Mouse (Mus musculus): ENCODE measurements around the gene Ctnna2.
A peak's percentile ranks its signal among the peaks of the same experiment; 100 is the strongest.

Gene Ctnna2

DNA sequence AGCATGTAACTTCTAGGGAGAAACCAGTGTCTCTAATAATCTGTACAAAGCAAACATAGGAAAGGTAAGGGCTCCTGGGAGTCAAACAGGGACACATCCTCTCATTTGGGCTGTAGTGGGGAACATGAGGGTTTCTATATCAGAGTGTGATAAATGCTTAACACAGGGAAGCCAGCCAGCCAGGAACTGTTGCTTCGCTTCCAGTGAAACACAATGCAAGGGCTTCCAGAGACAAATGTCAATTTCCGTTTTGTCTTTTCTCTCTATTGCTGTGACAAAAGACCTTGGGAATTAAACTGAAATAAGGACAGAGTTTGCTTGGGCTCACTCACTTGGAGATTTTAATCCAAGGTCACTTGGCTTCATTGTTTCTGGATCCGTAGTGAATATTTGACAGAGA is 162.4 kb downstream of the Ctnna2 start:
- DNase-seq: no peak

DNA sequence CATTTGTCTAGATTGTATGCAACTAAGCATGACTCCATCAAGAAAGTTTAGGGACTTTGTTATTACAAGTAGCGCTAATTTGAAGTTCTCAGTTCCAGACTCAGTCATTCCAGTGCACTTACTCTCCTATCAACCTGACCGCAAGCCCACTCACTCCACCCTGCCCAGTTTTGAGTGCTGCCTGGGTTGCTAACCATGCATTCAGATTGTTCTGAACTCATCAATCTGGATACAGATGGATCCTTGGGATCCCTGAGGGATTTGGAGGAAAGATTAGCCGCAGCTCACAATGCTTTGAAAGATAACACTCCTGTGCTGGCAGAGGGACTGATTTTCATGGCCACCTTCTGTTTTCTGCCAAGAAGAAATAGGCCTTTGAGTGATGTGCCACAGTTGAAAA is 168.5 kb downstream of the Ctnna2 start:
- no peak for DNase-seq

DNA sequence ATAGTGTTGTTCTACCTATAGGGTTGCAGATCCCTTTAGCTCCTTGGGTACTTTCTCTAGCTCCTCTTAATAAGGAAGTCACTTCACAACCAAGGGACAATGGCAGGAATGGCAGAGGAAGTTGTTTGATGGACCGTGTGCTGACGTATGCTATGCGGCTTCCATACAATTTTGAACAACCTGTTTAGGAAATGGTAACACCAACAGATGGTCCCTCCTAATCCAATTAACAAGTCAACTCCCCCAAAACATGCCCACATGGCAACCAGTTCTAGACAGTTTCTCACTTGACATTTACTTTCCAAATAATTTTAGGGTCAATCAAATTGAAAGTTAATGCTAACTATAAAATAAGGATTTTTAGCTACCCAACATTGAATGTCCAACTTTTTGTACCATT is 176.9 kb downstream of the Ctnna2 start:
- DNase-seq: peak in 1 of 2 experiments; percentile 11

DNA sequence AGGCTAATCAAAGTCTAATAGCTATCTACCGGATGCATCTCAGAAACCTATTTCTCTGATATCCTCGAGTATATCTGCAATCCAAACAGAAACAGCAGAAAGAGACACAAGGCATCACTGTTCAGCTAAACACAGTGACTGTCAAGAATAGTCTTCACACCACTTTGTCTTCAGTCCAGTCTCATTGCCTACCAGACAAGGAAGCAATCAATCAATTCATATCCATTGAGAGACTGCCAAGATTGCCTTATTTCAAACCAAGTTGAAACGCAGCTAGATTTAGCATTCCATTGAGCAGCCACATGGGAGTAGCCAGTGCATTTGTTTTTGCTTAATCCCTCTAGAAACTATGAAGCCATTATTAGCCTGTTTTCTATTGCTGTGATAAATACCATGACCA is 196.2 kb downstream of the Ctnna2 start:
- DNase-seq: no peak

DNA sequence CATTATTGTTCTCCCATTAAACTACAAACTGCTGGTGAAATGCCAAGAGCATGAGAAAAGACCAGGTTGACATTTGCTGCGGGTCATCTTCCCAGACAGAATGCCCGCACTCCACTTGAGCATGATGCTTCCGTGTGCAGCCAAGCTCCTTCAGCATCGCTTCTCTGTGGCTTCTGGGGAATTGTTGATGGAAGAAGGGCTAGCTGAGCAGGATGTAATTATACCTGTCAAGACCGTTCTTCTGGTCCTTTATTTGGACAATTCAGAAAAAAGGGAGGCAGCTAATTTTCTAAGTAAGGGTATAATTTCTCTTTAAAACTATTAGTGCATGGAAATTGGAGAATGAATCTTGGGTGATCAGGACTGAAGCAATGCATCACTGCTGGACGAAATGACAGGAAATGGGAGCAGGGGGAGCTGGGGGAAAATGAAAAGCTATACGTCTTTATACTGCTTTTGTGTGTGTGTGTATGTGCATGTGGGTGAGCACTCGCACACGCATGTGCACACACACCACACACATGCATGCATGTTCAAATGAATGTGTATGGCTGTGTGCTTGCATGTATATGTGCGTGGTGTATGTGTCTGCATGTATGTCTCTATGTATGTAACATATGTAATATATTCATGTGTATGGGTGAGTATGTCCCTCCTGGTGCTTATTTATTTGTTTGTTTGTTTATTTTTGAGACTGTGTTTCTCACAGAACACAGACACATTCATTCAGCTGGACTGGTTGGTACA is 211.0 kb downstream of the Ctnna2 start:
- DNase-seq: no peak

DNA sequence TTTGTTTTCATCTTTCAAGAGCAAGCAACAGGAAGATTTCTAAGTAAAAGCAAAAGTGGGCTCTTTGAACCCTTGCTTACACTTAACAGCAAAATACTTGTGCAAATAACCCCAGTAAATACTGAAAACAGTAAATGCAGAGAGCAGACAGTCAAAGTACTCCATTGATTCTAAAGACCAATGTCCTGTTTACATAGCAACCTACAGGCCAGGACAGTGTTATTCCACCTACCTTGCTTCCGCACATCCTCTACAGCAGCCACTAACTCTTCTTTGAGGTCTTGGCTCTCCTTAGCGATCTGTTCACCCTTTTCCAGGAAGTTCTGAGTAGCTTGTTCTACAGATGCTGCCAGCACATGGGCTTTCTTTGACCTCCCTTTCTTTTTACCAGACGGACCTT is 221.3 kb downstream of the Ctnna2 start:
- no peak for DNase-seq

DNA sequence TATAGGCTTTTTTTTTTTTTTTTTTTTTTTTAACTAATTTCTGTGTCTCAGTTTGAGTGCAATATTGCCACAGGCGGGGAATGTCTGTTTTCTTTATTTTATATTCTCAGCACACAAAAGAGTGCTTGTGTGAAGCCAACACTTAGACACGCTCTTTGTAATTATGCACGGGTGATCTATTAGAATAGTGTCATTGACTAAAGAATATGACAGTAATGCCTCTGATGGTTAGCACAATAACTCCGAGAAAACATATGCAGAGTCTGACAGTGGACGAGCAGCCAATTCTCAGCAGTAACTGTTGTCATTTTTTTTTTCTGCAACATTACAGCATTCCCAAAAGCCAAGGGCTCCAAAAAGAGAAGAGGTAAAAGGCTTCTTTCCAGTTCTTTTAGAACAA is 234.1 kb downstream of the Ctnna2 start:
- no peak for DNase-seq

DNA sequence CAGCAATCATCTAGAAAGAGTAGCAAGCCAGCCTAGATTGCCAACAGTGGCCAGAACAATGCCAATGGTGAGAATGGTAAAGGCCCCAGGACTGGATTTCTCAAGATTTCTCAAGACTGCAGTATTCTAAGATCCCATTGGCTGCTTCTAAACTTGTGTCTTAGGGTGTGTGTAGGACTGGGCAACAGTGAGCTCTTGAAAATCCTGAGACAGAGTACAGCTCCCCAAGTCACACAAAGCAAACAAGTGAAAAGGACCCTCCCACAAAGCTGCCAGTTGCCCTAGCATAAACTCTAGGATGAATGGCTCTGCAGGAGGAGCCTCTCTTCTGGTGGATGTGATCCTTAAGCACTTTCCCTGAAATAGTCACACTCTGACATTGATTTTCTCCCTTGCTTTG is 235.8 kb downstream of the Ctnna2 start:
- DNase-seq: no peak

DNA sequence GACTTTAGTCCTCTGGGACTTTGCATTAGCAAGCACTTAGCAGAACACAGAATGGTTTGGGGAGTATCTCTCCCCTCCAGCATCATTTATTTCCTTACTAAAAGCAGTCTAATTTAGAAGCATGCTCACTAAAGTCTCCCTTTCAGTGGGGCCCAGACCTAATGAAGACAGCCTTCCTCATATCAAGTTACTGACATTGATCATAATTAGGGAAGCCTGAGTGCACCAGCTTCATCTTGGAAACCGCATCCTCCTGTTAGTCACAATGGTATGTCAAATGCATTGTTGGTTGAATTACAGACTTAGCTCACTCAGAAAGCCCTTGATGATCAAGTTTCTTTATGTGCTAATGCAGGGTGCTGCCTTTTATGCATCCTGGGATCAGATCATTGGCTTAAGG is 236.5 kb downstream of the Ctnna2 start:
- DNase-seq: no peak

DNA sequence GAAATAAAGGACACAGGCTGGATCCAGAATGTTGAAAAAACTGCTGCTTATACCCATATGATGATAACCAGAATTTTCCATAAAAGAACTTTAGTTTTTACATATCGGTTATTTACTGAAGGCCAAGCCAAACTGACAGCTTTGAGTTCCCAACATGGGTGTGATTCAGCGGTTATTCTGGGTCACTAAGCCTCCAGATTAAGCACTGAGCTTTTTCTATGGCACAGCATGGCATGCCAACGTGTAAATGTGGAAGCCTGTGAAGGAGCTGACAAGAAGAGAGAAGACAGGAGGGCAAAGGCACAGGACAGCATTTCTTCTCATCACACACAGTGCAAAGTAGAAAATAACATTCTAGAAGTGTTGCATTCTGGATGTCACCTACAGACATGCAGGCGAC is 240.9 kb downstream of the Ctnna2 start:
- peak; percentile 9 to 12 for DNase-seq

DNA sequence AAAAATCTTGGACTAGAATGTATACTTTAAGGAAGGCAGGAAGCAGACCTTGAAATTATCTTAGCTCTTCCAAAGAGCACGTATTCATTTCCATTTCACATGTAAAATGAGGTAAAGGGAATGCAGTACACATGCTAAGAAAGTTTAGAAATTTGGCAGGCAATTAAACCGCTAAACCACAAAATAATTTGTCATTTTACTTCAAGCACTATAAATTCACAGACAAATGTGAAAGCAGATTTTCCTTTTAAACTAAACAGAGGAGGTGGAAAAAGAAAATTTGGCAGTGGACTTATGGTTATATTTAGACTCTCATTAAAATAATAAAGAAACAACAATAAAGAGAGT is 254.6 kb downstream of the Ctnna2 start:
- no peak for DNase-seq

DNA sequence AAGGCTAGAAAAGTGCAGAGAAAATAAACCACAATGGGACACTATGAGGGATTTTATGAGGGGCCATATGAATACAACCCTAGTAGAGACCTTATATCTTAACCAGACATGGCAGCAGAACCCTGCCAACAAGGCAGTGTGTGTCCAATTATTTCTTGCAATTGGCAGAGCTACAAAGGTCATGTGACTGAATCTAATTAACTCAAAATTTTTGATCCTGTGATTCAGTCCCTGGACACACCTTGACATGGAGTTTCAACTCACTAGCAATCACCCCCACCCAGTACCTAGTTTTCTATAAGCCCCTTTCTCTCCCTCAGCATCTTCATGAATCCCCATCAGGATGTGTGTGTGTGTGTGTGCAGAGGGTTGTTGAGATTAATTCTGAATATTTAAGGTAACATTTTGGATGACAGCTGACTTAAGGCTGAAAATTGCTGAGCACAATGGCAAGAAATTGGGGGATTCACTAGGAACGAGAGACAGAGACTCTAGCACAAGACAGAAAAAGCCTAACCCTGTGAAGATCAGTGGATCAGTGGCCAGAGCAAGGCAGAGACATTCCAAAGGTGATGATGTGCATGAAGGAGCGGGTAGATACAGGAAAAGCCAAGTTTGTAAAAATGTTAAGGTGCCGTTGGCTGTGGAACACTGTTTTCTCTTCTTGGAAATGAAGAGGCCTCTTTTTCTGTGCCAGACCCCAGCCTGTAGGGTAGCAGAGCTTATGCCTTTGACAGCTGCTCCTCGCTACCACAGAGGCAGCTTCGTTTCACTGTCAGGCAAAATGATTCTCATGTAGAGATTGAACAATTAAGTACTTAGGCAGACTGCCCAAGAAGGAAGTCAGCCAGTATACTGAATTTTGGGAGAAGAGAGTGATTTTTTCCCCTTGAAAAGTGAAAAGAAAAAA is 255.2 kb downstream of the Ctnna2 start:
- peak; percentile 75 to 81 for DNase-seq

DNA sequence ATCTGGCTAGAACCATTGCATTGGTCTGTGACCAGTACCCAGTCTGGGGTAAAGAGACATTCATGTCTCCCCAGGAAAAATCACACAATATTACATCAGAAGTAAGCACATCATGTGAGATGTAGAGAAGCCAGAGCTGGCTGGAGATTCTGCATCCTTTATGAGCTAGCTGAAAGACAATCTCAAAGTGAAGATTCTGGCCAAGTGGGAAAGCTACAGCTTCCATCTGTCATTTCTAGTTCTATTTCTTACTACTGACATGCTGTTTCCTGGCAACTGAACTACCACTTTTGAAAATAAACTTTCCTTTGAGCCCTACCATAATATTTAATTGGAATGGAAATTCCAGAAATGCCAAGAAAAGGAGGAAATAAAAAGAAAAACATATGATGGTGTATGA is 285.4 kb downstream of the Ctnna2 start:
- peak; percentile 9 to 12 for DNase-seq

DNA sequence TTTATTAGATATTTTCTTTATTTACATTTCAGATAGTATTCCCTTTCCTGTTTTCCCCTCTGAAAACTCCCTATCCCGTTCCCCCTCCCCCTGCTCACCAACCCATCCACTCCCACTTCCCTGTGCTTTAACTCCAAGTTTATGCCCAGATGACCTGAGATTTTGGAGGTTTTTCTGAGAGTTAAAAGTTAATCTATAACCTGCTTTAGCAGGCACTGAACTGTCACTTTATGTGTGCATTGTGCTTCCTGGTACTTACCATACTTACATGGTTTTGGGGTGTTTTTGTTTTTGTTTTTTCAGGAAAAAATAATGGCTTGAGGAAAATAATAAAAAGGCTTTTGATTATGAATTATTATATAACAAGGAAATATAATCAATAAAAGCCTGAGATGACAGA is 292.3 kb downstream of the Ctnna2 start:
- DNase-seq: no peak

DNA sequence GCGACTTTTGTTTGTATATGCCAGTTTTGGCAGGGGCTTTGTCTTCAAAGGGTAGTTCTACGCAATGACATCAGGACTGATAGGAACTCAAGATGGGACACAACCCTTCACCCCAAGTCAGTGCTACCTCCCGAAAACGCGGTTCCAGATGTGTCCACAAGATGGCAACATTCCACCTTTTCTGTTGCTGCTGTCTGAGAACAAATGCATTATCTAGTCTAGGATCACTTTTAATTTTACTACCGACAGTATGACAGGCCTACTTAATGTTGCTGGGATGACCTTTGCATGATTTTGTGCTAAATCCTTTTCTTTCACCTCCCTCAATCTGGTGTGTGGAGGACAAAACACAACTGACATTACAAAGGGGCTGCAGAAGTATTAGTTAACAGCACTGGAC is 329.4 kb downstream of the Ctnna2 start:
- peak; percentile 75 to 79 for DNase-seq

DNA sequence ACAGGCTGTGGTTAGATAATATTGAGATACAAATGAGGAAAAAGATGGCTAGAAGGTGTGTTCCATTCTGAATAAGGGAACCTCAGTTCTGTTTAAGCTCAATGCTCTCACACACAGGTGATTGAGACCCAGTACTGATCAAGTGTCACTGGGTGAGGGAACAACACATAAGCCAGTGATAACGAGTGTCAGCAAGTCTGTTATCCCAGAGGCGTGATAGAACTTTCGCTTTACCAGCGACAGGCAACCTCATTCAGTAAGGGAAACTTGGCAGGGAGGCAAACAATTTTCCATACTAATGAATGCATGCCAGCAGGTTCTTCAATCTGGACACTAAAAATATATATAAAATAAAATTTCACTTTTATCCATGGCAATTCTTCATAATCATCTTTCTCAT is 334.9 kb downstream of the Ctnna2 start:
- no peak for DNase-seq

DNA sequence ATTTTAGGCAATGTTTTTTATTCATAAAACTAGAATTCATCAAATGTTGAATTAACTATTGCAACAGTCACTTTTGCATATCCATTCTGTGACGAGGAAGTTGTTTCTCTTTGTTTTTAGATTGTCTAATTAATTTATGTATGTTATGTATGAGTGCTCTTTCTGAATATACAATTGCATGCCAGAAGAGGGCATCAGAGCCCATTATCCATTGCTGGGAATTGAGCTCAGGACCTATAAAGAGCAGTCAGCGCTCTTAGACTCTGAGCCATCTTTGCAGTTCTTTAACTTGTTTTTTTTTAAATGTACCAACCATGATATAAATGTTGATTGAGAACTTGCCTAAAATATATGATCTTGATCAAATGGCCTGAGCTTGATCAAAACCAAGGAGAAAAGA is 340.7 kb downstream of the Ctnna2 start:
- DNase-seq: peak; percentile 33

DNA sequence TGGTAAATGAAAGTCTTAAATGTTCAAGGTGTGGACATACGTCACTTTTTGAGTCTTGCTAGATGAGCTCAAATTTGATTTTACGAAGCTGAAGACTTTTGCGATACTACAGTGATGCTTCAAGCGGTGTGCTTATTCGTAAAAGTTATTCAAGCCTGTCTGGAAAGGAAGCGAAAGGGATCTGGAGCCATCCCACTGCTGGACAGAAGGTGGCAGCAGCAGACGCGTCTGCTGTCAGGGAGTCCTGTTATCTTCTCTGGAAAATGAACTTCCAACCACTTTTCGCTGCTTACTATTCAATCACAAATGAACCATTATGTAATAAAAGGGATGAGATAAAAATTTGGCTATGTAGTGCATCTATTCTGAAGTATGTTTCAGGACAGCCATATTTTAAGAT is 345.5 kb downstream of the Ctnna2 start:
- peak; percentile 82 to 83 for DNase-seq

DNA sequence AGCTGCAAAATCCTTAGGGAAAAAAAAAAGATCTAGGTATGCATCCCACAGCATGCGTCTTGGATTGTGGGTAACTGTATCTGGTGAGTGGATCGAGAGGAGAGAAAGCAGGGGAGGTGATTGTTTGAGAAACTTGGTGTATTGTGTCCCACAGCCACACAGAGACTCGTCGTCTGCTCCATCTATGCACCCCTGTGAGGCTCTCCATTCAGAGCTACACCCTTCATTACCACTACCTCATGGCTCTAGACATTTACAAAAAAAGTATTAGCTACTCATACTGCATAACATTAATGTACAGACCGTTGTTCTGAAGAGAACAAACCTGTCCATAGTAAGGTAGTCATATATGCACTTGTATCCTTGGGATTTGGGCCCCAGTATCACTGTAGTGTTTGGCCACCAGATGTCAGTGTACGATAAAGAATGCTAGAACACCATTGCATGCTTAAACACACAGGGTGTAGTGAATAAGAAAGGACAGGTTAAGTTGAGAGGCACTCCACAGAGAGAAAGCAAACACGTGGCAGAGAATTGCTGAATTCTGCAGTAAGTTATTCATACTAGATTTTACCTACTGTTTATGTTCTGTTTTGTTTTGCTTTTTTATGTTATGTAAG is 350.8 kb downstream of the Ctnna2 start:
- peak; percentile 59 to 71 for DNase-seq

DNA sequence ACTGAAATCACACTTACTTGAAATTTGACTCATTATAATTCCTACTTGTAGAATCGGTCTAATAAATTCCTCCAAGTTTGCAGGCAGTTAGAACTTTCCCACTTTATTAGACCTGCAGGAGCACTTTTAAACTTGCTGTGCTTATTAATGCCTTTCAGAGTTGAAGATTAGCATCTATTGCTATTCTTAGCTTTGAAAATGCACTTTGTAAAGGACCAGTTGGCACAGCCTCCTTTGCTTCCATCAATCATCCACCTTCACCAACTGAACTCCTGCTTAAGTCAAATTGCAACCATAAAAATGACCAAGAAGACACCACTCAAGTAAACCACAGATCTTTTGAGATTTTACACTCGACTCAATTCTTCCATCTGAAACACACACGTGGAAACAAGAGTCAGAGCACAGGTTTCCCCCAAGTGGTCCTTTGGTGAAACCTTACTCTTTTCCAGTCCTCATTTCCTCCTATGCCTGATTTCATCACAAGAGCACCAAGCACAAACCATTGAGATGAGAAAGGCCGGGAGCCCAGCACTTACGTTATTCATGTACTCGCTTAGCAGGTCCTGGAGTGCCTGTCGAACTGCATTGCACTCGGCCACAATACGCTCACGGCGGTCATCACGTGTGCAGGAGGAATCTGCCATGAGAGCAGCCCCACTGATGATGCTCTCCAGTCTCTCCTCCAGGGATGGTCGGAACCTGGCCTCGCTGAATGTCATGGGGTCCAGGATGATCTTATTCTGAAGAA is 374.7 kb downstream of the Ctnna2 start:
- DNase-seq: no peak

DNA sequence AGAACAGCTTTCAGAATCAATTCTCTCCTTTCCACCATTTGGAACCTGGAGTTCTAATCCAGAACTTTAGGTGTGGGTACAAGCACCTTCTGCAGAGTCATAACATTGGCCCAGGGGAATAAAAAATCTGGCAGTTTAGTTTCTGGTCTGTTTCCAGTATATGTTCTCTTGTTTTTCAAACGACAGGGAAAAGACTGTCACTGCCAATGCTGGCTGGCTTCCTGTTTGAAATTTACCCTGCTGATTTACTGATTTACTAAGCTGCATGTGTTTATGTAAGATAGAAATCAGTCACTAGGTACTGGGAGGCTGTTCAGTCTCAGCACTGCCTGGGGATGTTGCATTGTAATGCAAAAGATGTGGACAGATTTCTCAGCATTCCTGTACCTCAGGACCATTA is 375.6 kb downstream of the Ctnna2 start:
- DNase-seq: peak; percentile 24 to 31

DNA sequence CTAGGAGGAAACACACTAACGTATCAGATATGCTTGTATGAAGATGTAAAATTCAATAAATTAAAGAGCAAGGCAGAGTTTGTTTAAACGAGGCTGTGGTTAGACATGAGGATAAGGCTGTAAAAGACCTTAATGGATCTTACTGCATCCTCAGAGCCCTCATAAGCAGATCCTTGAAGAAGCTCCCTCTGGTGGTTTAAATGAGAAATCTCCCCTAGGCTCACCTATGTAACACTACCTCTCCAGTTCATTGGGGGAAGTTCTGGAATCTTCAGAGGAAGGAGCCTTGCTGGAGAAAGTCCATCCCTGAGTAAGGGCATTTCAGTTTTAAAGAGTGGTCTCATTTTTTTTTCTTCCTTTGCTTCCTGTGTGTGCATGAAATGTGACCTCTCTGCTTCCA is 380.3 kb downstream of the Ctnna2 start:
- DNase-seq: peak in 1 of 2 experiments; percentile 18

DNA sequence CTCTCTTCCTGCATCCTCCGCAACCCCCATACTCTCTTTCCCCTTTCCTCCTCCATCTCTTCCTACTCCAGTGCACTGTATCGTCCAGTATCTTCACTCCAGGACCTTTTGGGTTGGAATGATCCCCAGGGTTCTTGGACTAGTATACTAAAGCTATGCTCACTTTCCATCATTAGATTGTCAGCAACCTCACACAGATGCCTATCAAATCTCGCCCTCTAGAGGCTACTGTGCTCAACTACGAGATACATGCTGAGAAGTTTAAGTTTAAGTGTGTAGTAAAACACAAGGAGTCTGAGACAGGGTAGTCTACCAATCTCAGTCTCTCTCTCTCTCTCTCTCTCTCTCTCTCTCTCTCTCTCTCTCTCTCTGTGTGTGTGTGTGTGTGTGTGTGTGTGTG is 396.9 kb downstream of the Ctnna2 start:
- DNase-seq: peak; percentile 32 to 48
